In genomic region chr12:103215877-103216610, GRCm38 (mm10) we compare ENCODE assay signal across 22 mouse cellular contexts. TPM values are rescaled to one million over a fixed set of nuclear protein-coding genes. Genes with fewer than 3 reads are reported as not detected.
DNase-seq lines count a peak whose midpoint lies in the region; ATAC-seq lines count a peak whose summit lies in the region.
"Had no signal": no experiment of that assay in that cellular context is flagged by ENCODE, and none has a peak within 500 bp of the region (broad histone marks: within the 10 kb centered on the region; RNA-seq: fewer than 3 reads in every experiment).

No protein-coding gene starts in this region.

- DNase-seq in hindbrain, embryonic 10.5 days (ENCODE audit: low spot score) = no peak
- no peak for DNase-seq in neural tube, embryonic 10.5 days (ENCODE audit: extremely low spot score, low spot score)
- DNase-seq in gastrocnemius, postnatal 25 days = peak; percentile 81
- peak; percentile 19 for DNase-seq in mesoderm, embryonic 11.5 days (ENCODE audit: low read depth, low spot score)
- no peak for DNase-seq in left cerebral cortex, postnatal 36 days (ENCODE audit: low spot score in 2 of 2)
- no peak for DNase-seq in right cerebral cortex, postnatal 36 days (ENCODE audit: low spot score in 2 of 2)
- DNase-seq: B cell, adult 2 months; cerebellum, adult 9-10 months; forebrain, postnatal 0 days; heart, postnatal 4 days; liver; lung, postnatal 14 days; thymus, postnatal 36 days had no signal

- H3K4me2 ChIP-seq in hindbrain, embryonic 13.5 days = no peak overlapping the region
- no peak overlapping the region for H3K4me2 ChIP-seq in neural tube, embryonic 13.5 days
- H3K4me2 ChIP-seq: midbrain, embryonic 15.5 days had no signal

- no peaks in the 10 kb centered on the region for H3K9me3 ChIP-seq in hindbrain, embryonic 10.5 days
- H3K9me3 ChIP-seq in hindbrain, embryonic 13.5 days = no peaks in the 10 kb centered on the region
- H3K9me3 ChIP-seq in neural tube, embryonic 13.5 days = no peaks in the 10 kb centered on the region
- H3K9me3 ChIP-seq: midbrain, embryonic 15.5 days had no signal

- peak overlapping the region; percentile 40; the same call in 1 of the 2 replicates for H3K27ac ChIP-seq in hindbrain, embryonic 10.5 days
- no peak overlapping the region for H3K27ac ChIP-seq in hindbrain, embryonic 13.5 days
- 0 out of 2 replicates have a peak overlapping the region, but pooled peaks have one; percentile 28 for H3K27ac ChIP-seq in neural tube, embryonic 13.5 days (replicated peaks)
- H3K27ac ChIP-seq: hindbrain, postnatal 0 days; midbrain, embryonic 15.5 days had no signal

- peaks cover 24% of the 10 kb centered on the region for H3K4me1 ChIP-seq in hindbrain, embryonic 10.5 days (replicated peaks)
- peaks cover 35% of the 10 kb centered on the region for H3K4me1 ChIP-seq in hindbrain, embryonic 13.5 days (replicated peaks)
- H3K4me1 ChIP-seq in neural tube, embryonic 13.5 days (replicated peaks) = peaks cover 38% of the 10 kb centered on the region

- ATAC-seq in hindbrain, embryonic 13.5 days (ENCODE audit: low FRiP score) = no peak
- no peak for ATAC-seq in neural tube, embryonic 13.5 days (ENCODE audit: low read depth)
- ATAC-seq: forebrain, postnatal 0 days; hindbrain, postnatal 0 days; intestine, postnatal 0 days; midbrain, embryonic 15.5 days had no signal

- intact Hi-C loops in left cerebral cortex, postnatal 36 days (cut with DNase I) = no loop called here

- no peak overlapping the region for H3K4me3 ChIP-seq in hindbrain, embryonic 10.5 days
- H3K4me3 ChIP-seq in hindbrain, embryonic 13.5 days = no peak overlapping the region
- H3K4me3 ChIP-seq in neural tube, embryonic 13.5 days = no peak overlapping the region
- H3K4me3 ChIP-seq: midbrain, embryonic 15.5 days had no signal

- H3K9ac ChIP-seq in hindbrain, embryonic 13.5 days = no peak overlapping the region
- H3K9ac ChIP-seq in neural tube, embryonic 13.5 days = no peak overlapping the region
- H3K9ac ChIP-seq: forebrain, postnatal 0 days; midbrain, embryonic 15.5 days had no signal

- no peaks in the 10 kb centered on the region for H3K36me3 ChIP-seq in hindbrain, embryonic 10.5 days
- H3K36me3 ChIP-seq in hindbrain, embryonic 13.5 days = no peaks in the 10 kb centered on the region
- no peaks in the 10 kb centered on the region for H3K36me3 ChIP-seq in neural tube, embryonic 13.5 days
- H3K36me3 ChIP-seq: midbrain, embryonic 15.5 days had no signal

- H3K27me3 ChIP-seq in hindbrain, embryonic 10.5 days (ENCODE audit: insufficient read depth, poor library complexity, severe bottlenecking) = no peaks in the 10 kb centered on the region
- H3K27me3 ChIP-seq in hindbrain, embryonic 13.5 days = no peaks in the 10 kb centered on the region
- no peaks in the 10 kb centered on the region for H3K27me3 ChIP-seq in neural tube, embryonic 13.5 days
- H3K27me3 ChIP-seq: midbrain, embryonic 15.5 days had no signal

- 67% methylated on average over 6 of the region's 6 CpGs for WGBS in hindbrain, embryonic 10.5 days
- WGBS in hindbrain, embryonic 13.5 days = 70% methylated on average over 6 of the region's 6 CpGs
- 67% methylated on average over 6 of the region's 6 CpGs for whole genome bisulfite sequencing in neural tube, embryonic 13.5 days

RNA-seq across cellular contexts. Expression of gene Prima1, which starts 25.9 kb away (rescaled TPM):
- 0.91 and 1.2 TPM in 2 replicates for polyA plus RNA-seq in hindbrain, embryonic 10.5 days (2016; fragmentation: Nextera tagmentation; extraction: Ambion mirVana)
- polyA plus RNA-seq in hindbrain, embryonic 13.5 days (2015; fragmentation: Nextera tagmentation; extraction: Ambion mirVana) = 1.3 and 1.7 TPM in 2 replicates
- 2.4 and 3.8 TPM in 2 replicates for polyA plus RNA-seq in neural tube, embryonic 13.5 days (2015; fragmentation: Nextera tagmentation; extraction: Ambion mirVana)
- 10 to 100 TPM; 20.1 to 21.1 TPM for total RNA-seq in gastrocnemius, postnatal 25 days (2021)
- total RNA-seq in left cerebral cortex, postnatal 36 days (2021) = 1 to 10 TPM; 6.6 to 6.9 TPM
- total RNA-seq: common myeloid progenitor, adult 5-6 weeks; megakaryocyte, adult 5-6 weeks had no signal
- polyA plus RNA-seq: liver, embryonic 16.5 days; spleen, adult 2 months had no signal

Comparison
In these comparisons a context has a peak if more than half of its experiments do, and no peak if none do; other contexts are left out.
1. DNase-seq: peak in gastrocnemius, postnatal 25 days (single experiment) and mesoderm, embryonic 11.5 days (single experiment); none in hindbrain, embryonic 10.5 days (single experiment), neural tube, embryonic 10.5 days (single experiment), left cerebral cortex, postnatal 36 days (0 of 2) and right cerebral cortex, postnatal 36 days (0 of 2).